Mouse (Mus musculus) G1E (cell line): ENCODE data around the gene Ssr2. TPM values are rescaled to one million over a fixed set of nuclear protein-coding genes. Genes with fewer than 3 reads are reported as not detected.

Experiments used
- ATAC-seq: 2 replicates; pipeline ENCODE4 v1.8.0; 2016; ENCODE audit warnings: mild to moderate bottlenecking; ENCODE audit not compliant: insufficient number of reproducible peaks, poor library complexity, low FRiP score, severe bottlenecking; ENCODE audit errors: extremely low read depth
- DNase-seq: peaks from one replicate; pipeline ENCODE4 v3.0.0; 2012; ENCODE audit warnings: low spot score
- H3K27me3 ChIP-seq: 2 replicates; pipeline ENCODE4 v1.6.1; 2012; ENCODE audit warnings: mild to moderate bottlenecking, low read length, inconsistent platforms; ENCODE audit not compliant: insufficient read depth
- H3K36me3 ChIP-seq: replicated peaks from 2 replicates; pipeline ENCODE3; 2012; ENCODE audit warnings: mild to moderate bottlenecking, inconsistent platforms
- H3K4me1 ChIP-seq: 2 replicates; pipeline ENCODE4 v1.6.1; 2012; ENCODE audit warnings: low read depth, low read length, inconsistent platforms, mixed read lengths; ENCODE audit not compliant: insufficient read depth
- H3K4me3 ChIP-seq: 2 replicates; pipeline ENCODE4 v1.5.1; 2012; ENCODE audit warnings: low read depth, mild to moderate bottlenecking, inconsistent platforms, low read length, moderate library complexity, mixed read lengths
- H3K9me3 ChIP-seq: replicated peaks from 2 replicates; pipeline ENCODE4 v1.6.1; 2012; ENCODE audit warnings: inconsistent platforms
- CTCF ChIP-seq: IDR thresholded peaks from 2 replicates; pipeline ENCODE4 v1.5.1; 2012; ENCODE audit warnings: low read depth, low read length, inconsistent platforms, mixed read lengths
- GATA1 ChIP-seq: IDR thresholded peaks from 2 replicates; pipeline ENCODE4 v1.6.1; 2012; ENCODE audit warnings: borderline replicate concordance, low read length, inconsistent platforms, mixed read lengths
- GATA2 ChIP-seq: IDR thresholded peaks from 2 replicates; pipeline ENCODE4 v1.6.1; 2012; ENCODE audit warnings: low read depth, low read length, inconsistent platforms, borderline replicate concordance
- POLR2AphosphoS5 ChIP-seq: IDR thresholded peaks from 2 replicates; pipeline ENCODE4 v1.6.1; 2012; ENCODE audit warnings: low read depth, low read length, inconsistent platforms; ENCODE audit not compliant: insufficient replicate concordance
- TAL1 ChIP-seq: conservative IDR thresholded peaks from 2 replicates; pipeline ENCODE4 v1.6.1; 2012; ENCODE audit warnings: low read depth, low read length, inconsistent platforms, mixed read lengths
- polyA plus RNA-seq: library from polyadenylated mRNA; stranded (reverse); fragments of >175 nt; gene quantifications from 2 replicates; pipeline ENCODE4 v1.2.3, GENCODE M21; 2012
- total RNA-seq, 2 experiments: library from RNA; stranded (forward) in 1 of 2; stranded (reverse) in 1 of 2; fragments of 200-1000 nt in 1 of 2; fragments of >200 nt in 1 of 2; fragmentation: Nextera tagmentation in 1 of 2; gene quantifications; 2 replicates each; pipeline ENCODE4 v1.2.3; 2014 to 2017

Ssr2 gene
- total RNA-seq (2014; fragmentation: Nextera tagmentation) (269 and 289 TPM in 2 replicates), total RNA-seq (2017) (132 and 134 TPM in 2 replicates), polyA plus RNA-seq (123 and 280 TPM in 2 replicates)

- ATAC-seq = no peak
- TF ChIP-seq CTCF (no peak), POLR2AphosphoS5 (no peak), TAL1 (no peak), GATA1 (no peak)
- DNase-seq = no peak
- Histone ChIP-seq H3K27me3 (peaks cover 3% of the 10 kb centered on the region; the same call in 1 of the 2 replicates), H3K4me3 (no peak within 1 kb of the TSS), H3K9me3 (no peaks in the 10 kb centered on the region), H3K36me3 (peaks cover 2% of the 10 kb centered on the region), H3K4me1 (peaks cover 14% of the 10 kb centered on the region)
Measured at GRCm38 (mm10) chr3:88575540-88575939, at the start of gene Ssr2. TSS of gene Ssr2 (plus strand) at chr3:88575876.

- no peaks in the 10 kb centered on the region for H3K27me3 ChIP-seq
- ATAC-seq (peak; percentile 78), DNase-seq (peak; percentile 83)
- TF ChIP-seq CTCF = peak; percentile 98
- TF ChIP-seq POLR2AphosphoS5 = no peak
- no peak for TF ChIP-seq GATA1
- no peak overlapping the region for H3K4me3 ChIP-seq
- peaks cover 52% of the 10 kb centered on the region for H3K4me1 ChIP-seq
- peaks cover 64% of the 10 kb centered on the region for H3K36me3 ChIP-seq
- H3K9me3 ChIP-seq = no peaks in the 10 kb centered on the region
Measured at GRCm38 (mm10) chr3:88526157-88527131, 49.2 kb upstream of the Ssr2 start.

DNA sequence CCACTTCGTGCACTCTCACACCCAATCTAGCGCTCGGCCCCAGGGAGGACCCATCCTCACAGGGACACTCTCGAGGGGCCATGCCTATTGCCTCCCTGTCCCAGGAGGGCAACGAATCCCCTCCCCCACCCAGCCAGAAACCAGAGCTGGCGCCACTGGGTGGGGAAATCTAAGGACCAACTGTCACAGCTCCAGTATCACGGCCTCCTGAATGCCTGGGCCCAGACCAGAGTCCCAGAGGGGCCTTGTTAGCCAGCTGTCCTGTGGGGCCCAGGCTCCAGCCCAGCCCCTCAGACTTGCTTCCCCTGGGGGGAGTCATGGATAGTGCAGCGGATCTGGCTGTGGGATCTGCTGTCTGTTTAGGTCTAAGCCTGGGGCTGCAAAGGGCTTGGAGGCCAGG lies 48.1 kb upstream of the Ssr2 start:
- peaks cover 58% of the 10 kb centered on the region for H3K36me3 ChIP-seq
- ATAC-seq (no peak), DNase-seq (no peak)
- no peak for TF ChIP-seq POLR2AphosphoS5
- TF ChIP-seq TAL1 = no peak
- TF ChIP-seq CTCF = no peak
- TF ChIP-seq GATA1 = no peak
- TF ChIP-seq GATA2 = no peak
- no peaks in the 10 kb centered on the region for H3K9me3 ChIP-seq
- H3K4me1 ChIP-seq = peaks cover 46% of the 10 kb centered on the region
- peaks cover under 1% of the 10 kb centered on the region; the same call in 1 of the 2 replicates for H3K27me3 ChIP-seq
- H3K4me3 ChIP-seq = peak overlapping the region; percentile 55; the same call in 1 of the 2 replicates

DNA sequence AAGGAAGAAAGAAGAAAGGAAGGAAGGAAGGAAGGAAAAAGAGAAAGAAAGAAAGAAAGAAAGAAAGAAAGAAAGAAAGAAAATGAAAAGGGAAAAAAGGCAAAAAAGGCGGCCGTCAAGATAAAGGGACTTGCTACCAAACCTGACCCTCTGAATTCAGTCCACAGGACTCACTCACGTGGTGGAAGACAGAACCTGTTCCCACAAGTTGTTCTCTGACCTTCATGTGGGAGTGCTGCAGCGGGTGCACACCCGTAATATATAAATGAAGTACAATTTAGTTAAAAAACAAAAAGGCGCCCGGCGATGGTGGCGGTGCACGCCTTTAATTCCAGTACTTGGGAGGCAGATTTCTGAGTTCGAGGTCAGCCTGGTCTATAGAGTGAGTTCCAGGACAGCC lies 47.0 kb upstream of the Ssr2 start:
- no peak overlapping the region for H3K4me3 ChIP-seq
- DNase-seq (no peak), ATAC-seq (no peak)
- H3K9me3 ChIP-seq = no peaks in the 10 kb centered on the region
- TF ChIP-seq POLR2AphosphoS5 = no peak
- TF ChIP-seq TAL1 = no peak
- no peak for TF ChIP-seq GATA1
- no peak for TF ChIP-seq GATA2
- no peak for TF ChIP-seq CTCF
- peaks cover 48% of the 10 kb centered on the region for H3K36me3 ChIP-seq
- H3K27me3 ChIP-seq = peaks cover 3% of the 10 kb centered on the region; the same call in 1 of the 2 replicates
- peaks cover 57% of the 10 kb centered on the region for H3K4me1 ChIP-seq

GRCm38 (mm10) chr3:88529204-88530000 lies 46.3 kb upstream of the Ssr2 start:
- H3K27me3 ChIP-seq = peaks cover 3% of the 10 kb centered on the region; the same call in 1 of the 2 replicates
- no peak for DNase-seq
- peak overlapping the region; percentile 61; the same call in 1 of the 2 replicates for H3K4me3 ChIP-seq
- H3K9me3 ChIP-seq = no peaks in the 10 kb centered on the region
- no peak for TF ChIP-seq GATA2
- peaks cover 40% of the 10 kb centered on the region for H3K36me3 ChIP-seq
- no peak for ATAC-seq
- H3K4me1 ChIP-seq = peaks cover 62% of the 10 kb centered on the region

GRCm38 (mm10) chr3:88530082-88530864 lies 45.4 kb upstream of the Ssr2 start:
- no peaks in the 10 kb centered on the region for H3K9me3 ChIP-seq
- ATAC-seq (no peak), DNase-seq (no peak)
- H3K27me3 ChIP-seq = peaks cover 3% of the 10 kb centered on the region; the same call in 1 of the 2 replicates
- TF ChIP-seq TAL1 = no peak
- no peak for TF ChIP-seq GATA2
- no peak for TF ChIP-seq GATA1
- no peak for TF ChIP-seq POLR2AphosphoS5
- no peak for TF ChIP-seq CTCF
- peaks cover 37% of the 10 kb centered on the region for H3K36me3 ChIP-seq
- peak overlapping the region; percentile 77 for H3K4me3 ChIP-seq
- peaks cover 69% of the 10 kb centered on the region for H3K4me1 ChIP-seq
